Mouse (Mus musculus): ENCODE data around the gene Tacc2.

GRCm38 (mm10) chr7:130546791-130547484, 30.3 kb upstream of the Tacc2 start:
- TF ChIP-seq CTCF (IDR thresholded peaks at IDR 0.05; ENCODE audit: low read depth, low read length) (peak; percentile 72), POLR2A (IDR thresholded peaks at IDR 0.05; ENCODE audit: insufficient read depth, low read length) (no peak), EP300 (IDR thresholded peaks at IDR 0.05; ENCODE audit: insufficient read depth, low read depth, low read length) (peak; percentile 53; the same call in 1 of the 2 replicates)

Measured in ES-Bruce4 (cell line).